ENCODE assay signal across 8 mouse cellular contexts in genomic region chr5:28464361-28465098, GRCm38 (mm10). TPM values are rescaled to one million over a fixed set of nuclear protein-coding genes. Genes with fewer than 3 reads are reported as not detected.
A peak's percentile ranks its signal among the peaks of the same experiment; 100 is the strongest.
DNase-seq lines count a peak whose midpoint lies in the region; ATAC-seq and TF ChIP-seq lines count a peak whose summit lies in the region.

No protein-coding gene starts in this region.

- ATAC-seq in intestine, postnatal 0 days: peak; percentile 34; the same call in 1 of the 2 replicates
- ATAC-seq in liver, postnatal 0 days: no peak
- ATAC-seq in stomach, postnatal 0 days (ENCODE audit: low FRiP score, low TSS enrichment): peak; percentile 38
- ATAC-seq in inflammation-experienced regulatory T-cells, adult 6 months: no peak

- no peaks in the 10 kb centered on the region for H3K9me3 ChIP-seq in intestine, postnatal 0 days (ENCODE audit: control insufficient read depth)
- H3K9me3 ChIP-seq in liver, postnatal 0 days (ENCODE audit: low read length): no peaks in the 10 kb centered on the region
- H3K9me3 ChIP-seq in stomach, postnatal 0 days (ENCODE audit: control insufficient read depth, low read length): no peaks in the 10 kb centered on the region

- WGBS in intestine, postnatal 0 days: under 1% methylated on average over 72 of the region's 76 CpGs
- 1% methylated on average over 63 of the region's 76 CpGs for WGBS in liver, postnatal 0 days (ENCODE audit: insufficient replicate concordance)
- WGBS in stomach, postnatal 0 days: under 1% methylated on average over 67 of the region's 76 CpGs

- H3K9ac ChIP-seq in intestine, postnatal 0 days (ENCODE audit: low read depth, low read length): peak overlapping the region; percentile 38; the same call in 1 of the 2 replicates
- no peak overlapping the region for H3K9ac ChIP-seq in liver, postnatal 0 days (replicated peaks)
- H3K9ac ChIP-seq in stomach, postnatal 0 days (ENCODE audit: low read length): peak overlapping the region; percentile 54

- peak overlapping the region; percentile 58 for H3K4me3 ChIP-seq in intestine, postnatal 0 days (ENCODE audit: low read depth, low read length)
- peak overlapping the region; percentile 34 for H3K4me3 ChIP-seq in liver, postnatal 0 days (ENCODE audit: low read depth, low read length)
- H3K4me3 ChIP-seq in stomach, postnatal 0 days (ENCODE audit: low read depth, low read length): peak overlapping the region; percentile 51

- no peaks in the 10 kb centered on the region for H3K36me3 ChIP-seq in intestine, postnatal 0 days (ENCODE audit: control insufficient read depth, insufficient read depth)
- H3K36me3 ChIP-seq in liver, postnatal 0 days (replicated peaks; ENCODE audit: insufficient read depth, low read length): no peaks in the 10 kb centered on the region
- H3K36me3 ChIP-seq in stomach, postnatal 0 days (ENCODE audit: control insufficient read depth, insufficient read depth, low read length): no peaks in the 10 kb centered on the region

- DNase-seq in adrenal gland, adult 2 months: peak; percentile 70
- no peak for DNase-seq in adrenal gland, adult 8-10 months
- peak; percentile 36 for DNase-seq in urinary bladder, adult 2 months (ENCODE audit: low spot score)
- no peak for DNase-seq in urinary bladder, postnatal 4 days (ENCODE audit: low spot score in 2 of 2)
- peak; percentile 25 for DNase-seq in liver, postnatal 0 days
- DNase-seq in stomach, postnatal 0 days (ENCODE audit: low spot score): peak; percentile 69

- 0 out of 2 replicates have a peak, but pooled peaks have one; percentile 7 for TF ChIP-seq CTCF in intestine, postnatal 0 days (IDR thresholded peaks at IDR 0.05; ENCODE audit: low read depth)
- TF ChIP-seq CTCF in liver, postnatal 0 days (IDR thresholded peaks at IDR 0.05; ENCODE audit: low read depth): no peak
- TF ChIP-seq CTCF in stomach, postnatal 0 days (IDR thresholded peaks at IDR 0.05; ENCODE audit: low read depth): no peak

- peak overlapping the region; percentile 60; the same call in 1 of the 2 replicates for H3K27ac ChIP-seq in intestine, postnatal 0 days (ENCODE audit: low read depth, low read length)
- no peak overlapping the region for H3K27ac ChIP-seq in liver, postnatal 0 days (ENCODE audit: low read depth)
- peak overlapping the region; percentile 49 for H3K27ac ChIP-seq in stomach, postnatal 0 days (replicated peaks)

- peaks cover 67% of the 10 kb centered on the region for H3K27me3 ChIP-seq in intestine, postnatal 0 days (replicated peaks; ENCODE audit: control insufficient read depth, insufficient read depth, low read length)
- peaks cover 92% of the 10 kb centered on the region for H3K27me3 ChIP-seq in liver, postnatal 0 days (ENCODE audit: insufficient read depth, low read length)
- H3K27me3 ChIP-seq in stomach, postnatal 0 days (ENCODE audit: control insufficient read depth, insufficient read depth, low read length): peaks cover 7% of the 10 kb centered on the region; the same call in 1 of the 2 replicates

- TF ChIP-seq EP300 in liver, postnatal 0 days (IDR thresholded peaks at IDR 0.05; ENCODE audit: low read depth): no peak
- TF ChIP-seq EP300 in stomach, postnatal 0 days (optimal IDR thresholded peaks at IDR 0.05): no peak

- peak overlapping the region; percentile 93 for H3K4me2 ChIP-seq in intestine, postnatal 0 days (replicated peaks; ENCODE audit: low read depth)
- peak overlapping the region; percentile 76 for H3K4me2 ChIP-seq in liver, postnatal 0 days (ENCODE audit: low read depth, low read length)
- peak overlapping the region; percentile 75 for H3K4me2 ChIP-seq in stomach, postnatal 0 days (replicated peaks; ENCODE audit: low read depth)

- H3K4me1 ChIP-seq in intestine, postnatal 0 days (replicated peaks; ENCODE audit: control insufficient read depth, insufficient read depth, low read length): no peaks in the 10 kb centered on the region; the same call in 1 of the 2 replicates
- no peaks in the 10 kb centered on the region for H3K4me1 ChIP-seq in liver, postnatal 0 days (ENCODE audit: insufficient read depth)
- 0 out of 2 replicates have a peak, but pooled peaks cover 2% of the 10 kb centered on the region for H3K4me1 ChIP-seq in stomach, postnatal 0 days (replicated peaks; ENCODE audit: control insufficient read depth, insufficient read depth)

RNA-seq across cellular contexts. Expression of gene Shh, which starts 2.5 kb away (rescaled TPM):
- total RNA-seq in adrenal gland, adult 2 months (2021): 10 to 100 TPM; 10.4 to 19.4 TPM
- 33.1 and 55.6 TPM in 2 replicates for polyA plus RNA-seq in adrenal gland, adult 2 months (2012; rRNA removed)
- 10 to 100 TPM; 15.7 to 31.6 (median 22.3) TPM for total RNA-seq in adrenal gland, adult 8-10 months (2022)
- polyA plus RNA-seq in urinary bladder, adult 2 months (2012; rRNA removed): 68.3 and 70.7 TPM in 2 replicates
- polyA plus RNA-seq in intestine, postnatal 0 days (2015; fragmentation: Nextera tagmentation; extraction: Ambion mirVana): 0.18 and 0.23 TPM in 2 replicates
- polyA plus RNA-seq in liver, postnatal 0 days (2015; fragmentation: Nextera tagmentation; extraction: Ambion mirVana): not detected in 2 replicates
- 4.6 and 5.5 TPM in 2 replicates for polyA plus RNA-seq in stomach, postnatal 0 days (2015; fragmentation: Nextera tagmentation; extraction: Ambion mirVana)
- not detected for polyA plus RNA-seq in inflammation-experienced regulatory T-cells, adult 6 months (2017; shearing (Covaris generic))

Comparison
In these comparisons a context has a peak if more than half of its experiments do, and no peak if none do; other contexts are left out.
1. DNase-seq: peak in adrenal gland, adult 2 months (single experiment), urinary bladder, adult 2 months (single experiment), liver, postnatal 0 days (single experiment) and stomach, postnatal 0 days (single experiment); none in adrenal gland, adult 8-10 months (single experiment) and urinary bladder, postnatal 4 days (0 of 2).
2. ATAC-seq: peak in intestine, postnatal 0 days (single experiment) and stomach, postnatal 0 days (single experiment); none in liver, postnatal 0 days (single experiment) and inflammation-experienced regulatory T-cells, adult 6 months (single experiment).
3. Peak in every context shown above with its lines, with median percentiles within 50 percentile points of each other: H3K4me2 ChIP-seq and H3K4me3 ChIP-seq.